Mouse (Mus musculus): ENCODE measurements at regions not wholly inside any gene's neighbourhood (a gene's known extent, or its start where the extent isn't known, plus 50 kb on each side); places are given as distances from the start of the nearest gene placed in this dataset.

GRCm38 (mm10) chr11:31791264-31791663 is 80.7 kb upstream of the Cpeb4 start:
- H3K9ac ChIP-seq, result no peak overlapping the region
- ATAC-seq (ENCODE audit: low read depth), result no peak
- no peak overlapping the region for H3K4me2 ChIP-seq
- H3K27me3 ChIP-seq, result no peaks in the 10 kb centered on the region
- H3K36me3 ChIP-seq, result no peaks in the 10 kb centered on the region
- H3K4me3 ChIP-seq, result no peak overlapping the region
- no peaks in the 10 kb centered on the region for H3K9me3 ChIP-seq
- no peak overlapping the region for H3K27ac ChIP-seq (replicated peaks)
- WGBS, result 51% methylated on average over 2 of the region's 2 CpGs
- H3K4me1 ChIP-seq (replicated peaks), result peaks cover under 1% of the 10 kb centered on the region; the same call in 1 of the 2 replicates

- 91% methylated on average over 8 of the region's 8 CpGs for WGBS
- H3K27me3 ChIP-seq, result no peaks in the 10 kb centered on the region
- no peak overlapping the region for H3K4me2 ChIP-seq
- no peak overlapping the region for H3K27ac ChIP-seq (replicated peaks)
- ATAC-seq (ENCODE audit: low read depth), result no peak
- no peak overlapping the region for H3K4me3 ChIP-seq
- peaks cover 2% of the 10 kb centered on the region; the same call in 1 of the 2 replicates for H3K4me1 ChIP-seq (replicated peaks)
- no peak overlapping the region for H3K9ac ChIP-seq
- no peaks in the 10 kb centered on the region for H3K9me3 ChIP-seq
- H3K36me3 ChIP-seq, result no peaks in the 10 kb centered on the region
Measured at GRCm38 (mm10) chr11:31795084-31795483, 76.9 kb upstream of the Cpeb4 start.

- 53% methylated on average over 6 of the region's 6 CpGs for WGBS
- Histone ChIP-seq H3K27ac (replicated peaks) (0 out of 2 replicates have a peak overlapping the region, but pooled peaks have one; percentile 28), H3K4me1 (replicated peaks) (peaks cover 2% of the 10 kb centered on the region; the same call in 1 of the 2 replicates), H3K4me2 (no peak overlapping the region), H3K4me3 (no peak overlapping the region), H3K9ac (no peak overlapping the region), H3K36me3 (no peaks in the 10 kb centered on the region), H3K27me3 (no peaks in the 10 kb centered on the region), H3K9me3 (no peaks in the 10 kb centered on the region)
- ATAC-seq (ENCODE audit: low read depth), result no peak; the same call in 1 of the 2 replicates
Measured at GRCm38 (mm10) chr11:31796245-31796644, 75.8 kb upstream of the Cpeb4 start.

GRCm38 (mm10) chr11:31801575-31801974 is 70.4 kb upstream of the Cpeb4 start:
- Histone ChIP-seq H3K9me3 (no peaks in the 10 kb centered on the region), H3K27ac (replicated peaks) (no peak overlapping the region), H3K4me1 (replicated peaks) (no peaks in the 10 kb centered on the region), H3K9ac (no peak overlapping the region), H3K4me3 (no peak overlapping the region), H3K27me3 (no peaks in the 10 kb centered on the region), H3K36me3 (no peaks in the 10 kb centered on the region), H3K4me2 (no peak overlapping the region)
- ATAC-seq (ENCODE audit: low read depth), result no peak
- WGBS, result 74% methylated on average over 4 of the region's 4 CpGs

GRCm38 (mm10) chr11:31803319-31803891 is 68.6 kb upstream of the Cpeb4 start:
- 48% methylated on average over 3 of the region's 3 CpGs for WGBS

GRCm38 (mm10) chr11:31804518-31804917 is 67.5 kb upstream of the Cpeb4 start:
- H3K36me3 ChIP-seq, result no peaks in the 10 kb centered on the region
- H3K4me1 ChIP-seq (replicated peaks), result peaks cover 8% of the 10 kb centered on the region; the same call in 1 of the 2 replicates
- H3K9me3 ChIP-seq, result no peaks in the 10 kb centered on the region
- no peak overlapping the region for H3K4me3 ChIP-seq
- no peak for ATAC-seq (ENCODE audit: low read depth)
- 98% methylated on average over 6 of the region's 6 CpGs for WGBS
- H3K9ac ChIP-seq, result no peak overlapping the region
- H3K4me2 ChIP-seq, result no peak overlapping the region
- H3K27ac ChIP-seq (replicated peaks), result no peak overlapping the region
- H3K27me3 ChIP-seq, result no peaks in the 10 kb centered on the region

More at GRCm38 (mm10) chr11:31803319-31803891, 68.6 kb upstream of the Cpeb4 start:
- no peak overlapping the region for H3K9ac ChIP-seq
- ATAC-seq (ENCODE audit: low read depth), result no peak
- no peaks in the 10 kb centered on the region for H3K9me3 ChIP-seq
- no peak overlapping the region for H3K4me2 ChIP-seq
- H3K27ac ChIP-seq (replicated peaks), result no peak overlapping the region
- peaks cover 6% of the 10 kb centered on the region; the same call in 1 of the 2 replicates for H3K4me1 ChIP-seq (replicated peaks)
- H3K36me3 ChIP-seq, result no peaks in the 10 kb centered on the region
- H3K4me3 ChIP-seq, result no peak overlapping the region
- no peaks in the 10 kb centered on the region for H3K27me3 ChIP-seq

GRCm38 (mm10) chr11:31807461-31808215 is 64.4 kb upstream of the Cpeb4 start:
- H3K4me2 ChIP-seq, result no peak overlapping the region
- no peaks in the 10 kb centered on the region for H3K36me3 ChIP-seq
- H3K9ac ChIP-seq, result no peak overlapping the region
- H3K27ac ChIP-seq (replicated peaks), result peak overlapping the region; percentile 23
- H3K9me3 ChIP-seq, result no peaks in the 10 kb centered on the region
- peaks cover 17% of the 10 kb centered on the region; the same call in 1 of the 2 replicates for H3K4me1 ChIP-seq (replicated peaks)
- 80% methylated on average over 8 of the region's 8 CpGs for WGBS
- H3K27me3 ChIP-seq, result no peaks in the 10 kb centered on the region
- ATAC-seq (ENCODE audit: low read depth), result peak; percentile 76
- no peak overlapping the region for H3K4me3 ChIP-seq

GRCm38 (mm10) chr11:31808216-31808838 is 63.7 kb upstream of the Cpeb4 start:
- Histone ChIP-seq H3K27ac (replicated peaks) (no peak overlapping the region), H3K36me3 (no peaks in the 10 kb centered on the region), H3K27me3 (no peaks in the 10 kb centered on the region), H3K4me1 (replicated peaks) (peaks cover 17% of the 10 kb centered on the region; the same call in 1 of the 2 replicates), H3K9ac (no peak overlapping the region), H3K9me3 (no peaks in the 10 kb centered on the region), H3K4me3 (no peak overlapping the region), H3K4me2 (no peak overlapping the region)
- no peak for ATAC-seq (ENCODE audit: low read depth)
- 83% methylated on average over 5 of the region's 5 CpGs for WGBS

GRCm38 (mm10) chr11:31810011-31810786 is 61.8 kb upstream of the Cpeb4 start:
- Histone ChIP-seq H3K27ac (replicated peaks) (no peak overlapping the region), H3K27me3 (no peaks in the 10 kb centered on the region)
- ATAC-seq (ENCODE audit: low read depth), result no peak

GRCm38 (mm10) chr11:31812215-31812614 is 59.8 kb upstream of the Cpeb4 start:
- Histone ChIP-seq H3K9ac (no peak overlapping the region), H3K4me1 (replicated peaks) (peaks cover 28% of the 10 kb centered on the region), H3K9me3 (no peaks in the 10 kb centered on the region), H3K27me3 (no peaks in the 10 kb centered on the region), H3K36me3 (no peaks in the 10 kb centered on the region), H3K4me2 (no peak overlapping the region), H3K4me3 (no peak overlapping the region), H3K27ac (replicated peaks) (no peak overlapping the region)
- WGBS, result 83% methylated on average over 9 of the region's 9 CpGs
- ATAC-seq (ENCODE audit: low read depth), result no peak

More at GRCm38 (mm10) chr11:31810011-31810786, 61.8 kb upstream of the Cpeb4 start:
- Histone ChIP-seq H3K4me3 (no peak overlapping the region), H3K36me3 (no peaks in the 10 kb centered on the region), H3K4me2 (no peak overlapping the region), H3K9ac (no peak overlapping the region), H3K4me1 (replicated peaks) (peaks cover 17% of the 10 kb centered on the region; the same call in 1 of the 2 replicates), H3K9me3 (no peaks in the 10 kb centered on the region)
- WGBS, result 54% methylated on average over 7 of the region's 7 CpGs

GRCm38 (mm10) chr11:31814616-31815015 is 57.4 kb upstream of the Cpeb4 start:
- Histone ChIP-seq H3K4me3 (no peak overlapping the region), H3K9ac (no peak overlapping the region), H3K9me3 (no peaks in the 10 kb centered on the region), H3K4me1 (replicated peaks) (peaks cover 26% of the 10 kb centered on the region), H3K4me2 (no peak overlapping the region), H3K27ac (replicated peaks) (no peak overlapping the region), H3K27me3 (no peaks in the 10 kb centered on the region), H3K36me3 (no peaks in the 10 kb centered on the region)
- ATAC-seq (ENCODE audit: low read depth), result no peak
- WGBS, result 88% methylated on average over 4 of the region's 4 CpGs

Measured in neural tube, embryonic 13.5 days (tissue).